Mouse (Mus musculus) spleen, postnatal 4 days (tissue): Measurements from ENCODE around the gene Nipsnap1.

ENCODE experiments used
- DNase-seq, 2 experiments: peaks; one replicate each; pipeline ENCODE4 v3.0.0; 2022; ENCODE audit warnings: low spot score in 2 of 2

Nipsnap1 gene

DNA sequence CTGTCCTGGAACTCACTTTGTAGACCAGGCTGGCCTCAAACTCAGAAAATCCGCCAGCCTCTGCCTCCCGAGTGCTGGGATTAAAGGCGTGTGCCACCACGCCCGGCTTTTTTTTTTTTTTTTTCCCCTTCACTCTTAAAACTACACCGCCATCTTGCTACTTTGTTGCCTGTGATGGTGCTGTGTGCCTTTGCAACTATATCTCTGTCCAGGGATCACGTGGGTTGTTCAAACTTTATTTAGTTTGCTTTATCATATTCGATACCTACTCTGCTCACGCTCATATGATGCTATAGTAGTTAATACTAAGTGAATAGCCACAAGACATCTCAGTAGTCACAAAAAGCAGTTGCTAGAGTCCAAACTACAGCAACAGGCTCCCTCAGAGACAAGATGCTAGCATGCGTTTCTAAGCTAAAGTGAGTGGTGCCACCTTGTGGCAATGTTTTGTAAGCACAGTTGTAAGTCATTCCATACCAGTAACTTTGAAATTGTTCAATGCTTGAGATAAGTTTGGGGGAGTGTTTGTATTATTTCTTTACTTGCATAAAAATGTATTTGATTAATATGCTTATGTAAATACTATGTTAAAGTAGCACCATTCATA lies 8.0 kb upstream of the Nipsnap1 start:
- peak; percentile 60 to 81 for DNase-seq

DNA sequence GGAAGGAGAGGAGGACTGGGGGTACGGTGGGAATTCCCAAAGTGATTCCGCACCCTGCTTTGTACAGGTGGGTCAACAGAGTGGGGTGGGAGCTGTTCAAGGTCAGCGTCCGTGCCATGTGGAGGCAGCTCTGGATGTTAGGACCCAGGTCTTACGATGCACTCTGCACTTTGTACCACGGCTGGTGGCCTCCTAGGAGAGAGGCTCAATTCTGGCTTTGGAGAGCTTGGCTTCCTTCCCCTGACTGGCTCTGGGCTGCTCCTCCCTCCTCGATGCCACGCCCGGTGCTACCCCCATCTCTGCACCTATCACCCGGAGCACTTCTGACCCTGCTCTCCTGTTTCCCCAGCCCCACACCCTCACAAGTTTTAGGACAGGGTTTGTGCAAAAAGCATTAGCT lies 800 bp downstream of the Nipsnap1 start:
- peak in 1 of 2 experiments; percentile 58 for DNase-seq

DNA sequence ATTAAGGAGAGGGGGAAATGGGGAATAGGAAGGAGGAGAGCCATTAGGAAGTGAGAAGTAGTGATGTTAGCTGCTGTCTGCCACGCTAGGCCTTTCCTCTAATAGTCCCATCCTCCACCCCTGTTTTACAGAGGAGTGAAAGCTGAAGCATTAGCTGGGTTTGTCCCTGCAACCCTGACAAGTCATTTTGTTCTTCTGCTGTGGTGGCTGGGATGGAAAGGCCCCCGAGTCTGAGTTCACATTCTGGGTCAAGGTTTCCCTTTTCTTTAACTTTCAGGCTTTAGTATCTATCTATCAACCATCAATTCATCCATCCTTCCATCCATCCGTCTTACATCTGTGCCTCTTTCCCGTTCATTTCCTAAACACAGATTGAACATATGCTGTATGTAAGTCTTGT lies 7.3 kb downstream of the Nipsnap1 start:
- no peak for DNase-seq

DNA sequence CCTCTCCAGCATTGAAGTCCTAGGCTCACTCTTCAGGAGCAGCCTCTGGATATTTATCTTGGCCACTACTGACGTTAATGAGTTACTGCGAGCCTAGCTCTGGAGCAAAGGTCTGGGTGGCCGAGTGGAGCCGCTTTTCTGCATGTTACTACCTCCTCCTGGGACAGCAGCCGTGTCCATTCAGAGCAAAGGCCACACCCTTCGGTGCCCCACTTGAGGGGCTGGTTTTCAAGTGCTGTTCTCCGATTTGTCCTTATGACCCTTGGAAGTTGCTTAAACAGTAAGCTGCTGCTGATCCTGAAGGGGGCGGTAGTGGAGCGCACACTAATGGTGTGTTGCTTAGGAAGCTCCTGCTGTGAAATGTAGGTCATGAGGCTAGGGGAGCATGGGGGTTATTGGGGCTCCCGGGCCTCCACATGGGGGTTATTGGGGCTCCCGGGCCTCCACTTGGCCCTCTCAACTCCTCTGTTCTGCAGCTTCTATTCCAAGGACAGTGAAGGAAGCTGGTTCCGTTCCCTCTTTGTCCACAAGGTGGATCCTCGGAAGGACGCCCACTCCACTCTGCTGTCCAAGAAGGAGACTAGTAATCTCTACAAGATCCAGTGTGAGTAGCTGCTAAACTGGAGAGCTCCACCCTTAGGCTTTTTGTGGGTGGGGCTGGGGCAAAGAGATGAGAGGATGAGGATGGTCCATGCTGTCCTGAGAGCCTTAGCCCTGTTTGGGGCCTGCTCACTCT lies 9.3 kb downstream of the Nipsnap1 start:
- no peak for DNase-seq

- DNase-seq, result peak; percentile 53 to 82
These were observed 11.7 kb downstream of the Nipsnap1 start for GRCm38 (mm10) chr11:4885385-4885903.

DNA sequence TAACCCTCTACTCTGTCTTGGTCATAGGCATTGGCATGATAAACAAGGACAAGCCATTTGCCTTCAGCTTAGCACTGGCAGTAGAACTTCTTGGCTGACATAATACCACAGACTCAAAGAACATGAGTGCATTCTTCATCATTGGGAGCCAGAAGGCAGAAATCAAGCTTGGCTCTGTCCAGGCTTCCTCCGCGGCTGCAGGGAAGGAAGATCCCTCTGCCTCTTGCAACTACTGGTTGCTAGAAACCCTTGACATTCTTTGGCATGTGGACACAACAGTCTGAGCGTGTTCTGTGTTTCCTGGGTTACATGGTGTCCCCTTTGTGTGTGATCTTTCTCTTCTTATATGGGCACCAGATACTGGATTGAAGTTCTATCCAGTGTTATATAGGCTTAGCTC lies 13.2 kb downstream of the Nipsnap1 start:
- no peak for DNase-seq

DNA sequence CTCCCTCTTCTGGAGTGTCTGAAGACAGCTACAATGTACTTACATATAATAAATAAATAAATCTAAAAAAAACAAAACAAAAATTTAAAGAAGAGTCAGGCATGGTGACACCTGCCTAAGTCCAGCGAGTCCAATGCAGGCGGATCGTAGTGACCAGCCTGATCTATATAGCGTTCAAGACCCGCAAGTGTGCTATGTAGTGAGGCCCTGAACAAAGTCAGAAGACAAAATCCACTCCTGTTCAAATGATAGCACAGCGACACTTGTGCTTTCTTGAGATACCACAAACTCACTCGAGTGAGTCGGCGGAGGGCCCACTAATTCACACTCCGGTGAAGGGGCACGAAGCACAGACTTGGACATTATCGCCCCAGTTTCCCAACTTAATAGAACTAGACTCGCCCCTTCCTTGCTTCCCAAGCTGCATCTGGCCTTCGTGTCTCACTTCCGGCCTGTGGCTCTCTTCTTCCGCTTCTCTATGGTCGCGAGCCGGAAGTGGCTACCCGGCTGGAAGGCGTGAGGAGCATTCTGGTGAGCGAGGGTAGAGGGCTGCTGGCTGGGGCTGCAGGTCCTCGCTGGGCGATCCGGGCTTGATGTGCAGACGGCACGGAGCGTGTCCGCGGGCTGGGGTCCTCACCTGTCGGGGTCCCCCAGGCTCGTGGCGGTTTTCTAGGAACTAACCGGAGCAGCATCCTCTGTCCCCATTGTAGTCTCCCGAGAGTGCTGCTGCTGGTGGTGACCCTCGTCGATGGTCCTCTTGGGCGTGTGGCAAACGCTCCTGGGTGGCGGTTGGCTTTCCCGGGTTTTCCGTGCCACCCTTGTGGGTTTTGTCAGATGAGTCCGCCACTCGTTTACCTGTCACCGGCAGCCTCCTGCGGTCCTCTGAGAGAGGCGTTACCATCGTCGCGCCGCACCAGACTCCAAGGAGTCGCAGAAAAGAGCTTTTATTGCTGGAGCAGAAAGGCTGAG lies 21.4 kb downstream of the Nipsnap1 start, which contains the start of gene Thoc5:
TSS of gene Thoc5 (plus strand) at position 473 of the 969 bp plus-strand sequence.
- DNase-seq, result peak; percentile 73 to 87

DNA sequence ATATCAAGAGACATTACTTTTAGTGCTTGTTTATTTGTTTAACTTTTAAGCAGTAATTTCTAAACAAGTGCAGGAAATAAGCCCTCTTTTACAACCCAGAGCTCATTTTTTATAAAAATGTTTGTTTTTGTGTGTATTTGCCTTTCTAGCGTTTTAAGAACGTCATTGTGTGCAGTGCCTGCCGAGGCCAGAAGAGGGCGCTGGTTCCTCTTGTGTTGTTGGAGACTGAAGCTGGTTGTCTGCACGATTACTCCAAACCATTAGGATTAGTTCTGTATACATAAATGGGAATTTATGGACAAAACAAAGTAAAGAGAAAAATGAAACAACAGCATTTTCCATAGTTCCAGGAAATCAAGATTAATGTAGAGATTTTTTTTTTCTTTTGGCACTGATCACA lies 26.7 kb downstream of the Nipsnap1 start:
- DNase-seq, result peak in 1 of 2 experiments; percentile 27

GRCm38 (mm10) chr11:4901956-4902355 lies 28.2 kb downstream of the Nipsnap1 start:
- DNase-seq, result no peak

DNA sequence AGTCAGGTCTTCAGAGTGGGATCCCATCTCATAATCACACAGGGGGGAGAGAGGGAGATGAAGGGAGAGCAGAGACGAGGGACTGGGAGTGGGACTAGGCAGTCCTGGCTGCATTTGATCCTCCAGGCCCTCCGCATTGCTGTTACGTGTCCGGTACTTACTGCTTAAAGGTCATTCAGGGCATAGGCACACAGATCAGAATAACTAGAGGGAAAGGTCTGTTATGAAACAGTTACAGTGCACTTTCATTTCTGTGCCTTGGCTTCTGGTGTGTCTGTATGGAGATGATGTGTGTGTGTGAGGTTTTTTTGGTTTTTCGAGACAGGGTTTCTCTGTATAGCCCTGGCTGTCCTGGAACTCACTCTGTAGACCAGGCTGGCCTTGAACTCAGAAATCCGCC lies 32.5 kb downstream of the Nipsnap1 start:
- no peak for DNase-seq

GRCm38 (mm10) chr11:4916068-4916467 lies 42.3 kb downstream of the Nipsnap1 start:
- peak; percentile 36 to 72 for DNase-seq

GRCm38 (mm10) chr11:4921281-4921680 lies 47.5 kb downstream of the Nipsnap1 start:
- no peak for DNase-seq

- no peak for DNase-seq
These were observed 48.0 kb downstream of the Nipsnap1 start for GRCm38 (mm10) chr11:4921751-4922150.

- no peak for DNase-seq
These were observed 53.5 kb downstream of the Nipsnap1 start for GRCm38 (mm10) chr11:4927224-4927623.

DNA sequence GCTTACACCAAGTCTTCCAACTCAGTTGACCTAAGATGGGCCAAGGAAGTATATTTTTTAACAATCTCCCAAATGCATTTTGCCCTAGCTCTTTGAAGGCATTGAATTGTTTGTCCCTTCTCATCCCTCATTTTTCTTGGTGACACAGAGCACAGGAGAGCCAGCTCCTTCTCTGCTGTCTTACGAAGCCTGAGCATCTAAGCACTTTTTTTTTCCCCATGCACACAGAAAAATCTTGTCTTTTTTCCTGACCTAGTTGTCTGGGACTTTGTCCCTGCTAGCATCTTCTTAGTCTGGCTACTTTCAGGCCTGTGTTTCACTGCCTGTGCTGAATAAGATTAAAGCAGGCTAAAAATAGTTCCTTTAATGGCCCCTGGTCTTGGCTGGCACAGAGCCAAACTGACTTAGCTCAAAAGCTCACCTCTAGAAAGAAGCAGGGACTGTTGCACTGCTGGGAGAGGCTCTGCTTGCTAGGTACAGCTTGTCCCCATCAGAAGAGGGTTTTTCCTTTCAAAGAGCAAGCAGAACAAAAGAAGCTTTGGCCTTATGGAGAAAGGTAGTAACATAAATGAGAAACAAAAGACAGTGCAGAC lies 57.4 kb downstream of the Nipsnap1 start:
- DNase-seq, result no peak

- DNase-seq, result no peak
These were observed 62.5 kb downstream of the Nipsnap1 start for GRCm38 (mm10) chr11:4936243-4936642.
